Mouse (Mus musculus): Measurements from ENCODE around the gene Sik2.
A peak's percentile ranks its signal among the peaks of the same experiment; 100 is the strongest.

Sik2 gene

GRCm38 (mm10) chr9:50905321-50905720 is 103.6 kb downstream of the Sik2 start:
- no peak for DNase-seq

DNA sequence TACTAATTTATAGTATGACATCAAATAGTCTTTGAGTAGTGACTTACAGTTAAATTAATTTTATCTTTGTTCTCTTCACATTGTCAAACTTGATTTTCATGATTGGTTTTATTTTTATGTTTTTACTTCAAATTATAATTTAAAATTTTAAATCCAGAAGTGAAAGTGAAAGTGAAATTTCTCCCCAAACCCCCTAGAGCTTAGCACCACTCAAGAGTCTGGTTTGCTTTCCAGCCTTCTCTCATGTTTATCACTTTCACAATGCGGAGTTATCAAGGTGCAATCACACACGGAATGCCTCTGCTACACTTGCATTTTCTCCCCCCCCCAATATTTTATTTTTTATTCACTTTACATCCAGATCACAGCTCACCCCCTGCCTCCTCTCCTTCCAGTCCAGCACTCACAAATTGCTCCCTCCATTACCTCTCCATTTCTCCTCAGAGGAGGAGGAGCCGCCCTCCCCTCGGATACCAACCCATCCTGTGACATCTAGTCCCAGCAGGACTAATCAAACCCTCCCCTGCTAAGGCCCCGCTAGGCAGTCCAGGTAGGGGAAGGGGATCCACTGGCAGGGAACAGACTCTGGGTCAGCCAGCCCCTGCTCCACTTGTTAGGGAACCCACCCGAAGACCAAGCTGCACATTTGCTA is 104.6 kb downstream of the Sik2 start:
- no peak for DNase-seq

GRCm38 (mm10) chr9:50900026-50900920 is 108.6 kb downstream of the Sik2 start:
- no peak for DNase-seq

GRCm38 (mm10) chr9:50893665-50894064 is 115.2 kb downstream of the Sik2 start:
- peak; percentile 94 to 97 for DNase-seq

DNA sequence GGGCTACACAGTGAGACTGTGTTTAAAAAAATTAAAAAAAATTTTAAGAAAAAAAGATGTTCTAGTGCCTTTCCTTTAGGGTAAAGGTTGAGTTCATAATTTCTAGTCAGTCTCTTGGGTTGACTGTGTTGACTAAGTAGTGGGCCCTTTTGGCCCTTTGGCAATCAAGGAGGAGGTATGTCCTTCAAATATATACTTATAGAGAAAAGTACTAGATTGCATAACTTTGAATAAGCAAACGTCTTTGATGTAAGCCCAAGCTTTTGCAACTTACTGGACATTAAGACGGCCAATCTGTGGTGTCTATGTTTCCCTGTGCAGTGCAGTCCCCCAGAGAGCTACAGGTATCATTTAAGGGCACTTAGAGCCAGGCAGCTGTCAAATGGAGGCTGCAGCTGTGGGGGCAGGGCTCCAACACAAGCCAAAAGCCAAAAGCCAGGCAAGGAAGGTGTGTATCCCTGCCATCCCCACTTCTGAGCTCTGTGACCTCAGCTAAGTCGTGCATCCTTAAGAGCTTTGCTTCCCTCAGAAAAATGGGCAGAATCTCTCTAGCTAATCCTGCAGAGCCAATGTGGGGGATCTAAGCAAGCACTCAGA is 118.3 kb downstream of the Sik2 start:
- no peak for DNase-seq

DNA sequence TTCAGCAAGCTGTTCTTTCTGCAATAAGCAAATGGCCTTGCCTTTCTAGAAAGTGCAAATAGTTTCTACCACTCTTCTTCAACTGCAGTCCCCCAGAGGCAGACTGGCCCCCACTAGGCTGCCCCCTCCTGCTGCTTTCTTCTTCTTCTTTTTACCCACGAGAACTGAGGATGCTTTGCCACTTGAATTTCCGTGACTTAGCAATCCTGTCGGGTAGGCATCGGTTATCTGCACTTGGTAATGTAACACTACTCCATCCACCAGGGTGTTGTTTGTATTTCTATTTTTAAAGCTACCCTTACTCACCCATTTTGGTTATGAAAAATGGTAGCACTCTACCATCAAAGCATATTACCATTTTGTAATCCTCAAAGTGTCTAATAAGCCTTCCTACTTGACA is 118.9 kb downstream of the Sik2 start:
- DNase-seq, result no peak

DNA sequence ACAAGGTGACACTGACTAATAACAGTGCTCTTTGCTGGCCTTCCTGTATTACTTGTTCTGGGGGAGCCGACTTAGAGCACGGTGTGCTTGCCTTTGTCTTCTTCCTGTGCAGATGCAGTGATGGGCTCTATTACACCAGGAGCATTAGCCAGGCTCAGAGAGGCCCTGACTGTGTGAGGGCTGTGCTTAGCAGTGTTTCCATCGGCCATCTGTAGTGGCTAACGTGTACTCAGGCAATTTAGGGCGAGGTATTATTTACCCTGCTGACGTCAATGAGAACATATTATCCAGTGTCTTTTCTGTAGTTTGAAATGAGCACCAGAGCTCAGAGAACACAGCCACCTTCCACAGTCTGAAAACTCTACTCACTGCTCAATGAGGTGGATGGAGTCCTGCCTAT is 119.7 kb downstream of the Sik2 start:
- DNase-seq, result no peak

- no peak for DNase-seq
Measured at GRCm38 (mm10) chr9:50887351-50887750, 121.5 kb downstream of the Sik2 start.

DNA sequence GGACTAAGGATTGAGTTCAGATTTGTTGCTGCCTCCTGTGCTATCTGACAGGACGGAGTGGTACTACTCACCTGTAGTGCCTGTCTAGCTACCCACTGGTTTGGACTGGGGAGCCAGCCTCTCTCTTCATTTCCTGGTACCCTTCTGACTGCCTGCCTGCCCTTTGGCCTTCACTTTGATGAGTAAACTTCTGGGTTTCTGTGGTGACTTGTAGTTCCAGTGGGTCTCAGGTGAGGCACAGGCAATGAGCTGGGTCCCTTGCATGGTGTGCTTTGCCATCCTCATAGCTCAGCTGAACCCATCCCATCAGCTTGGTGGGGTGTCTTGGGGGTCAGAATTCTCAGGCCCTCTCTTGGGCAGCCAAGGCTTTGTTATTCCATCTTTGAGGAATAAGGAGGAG is 122.0 kb downstream of the Sik2 start:
- no peak for DNase-seq

DNA sequence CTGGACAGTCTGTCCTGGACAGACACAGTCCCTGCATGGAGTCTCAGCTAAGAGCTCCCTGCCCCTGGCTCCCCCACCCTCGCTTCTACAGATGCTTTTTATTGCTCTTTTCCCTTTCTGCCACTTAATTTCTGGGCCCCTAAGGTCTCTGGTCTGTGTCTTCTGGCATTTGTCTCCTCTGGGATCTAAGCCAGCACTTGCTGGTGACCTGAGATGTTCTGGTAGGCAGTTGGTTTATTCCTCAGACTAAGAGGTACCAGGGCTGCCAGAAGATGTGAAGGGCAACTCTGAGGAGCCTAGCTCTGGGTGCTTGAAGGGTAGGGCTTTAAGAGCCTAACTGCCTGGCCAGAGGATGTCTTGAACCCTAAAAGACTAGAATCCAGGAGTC is 123.3 kb downstream of the Sik2 start:
- peak; percentile 52 to 54 for DNase-seq

DNA sequence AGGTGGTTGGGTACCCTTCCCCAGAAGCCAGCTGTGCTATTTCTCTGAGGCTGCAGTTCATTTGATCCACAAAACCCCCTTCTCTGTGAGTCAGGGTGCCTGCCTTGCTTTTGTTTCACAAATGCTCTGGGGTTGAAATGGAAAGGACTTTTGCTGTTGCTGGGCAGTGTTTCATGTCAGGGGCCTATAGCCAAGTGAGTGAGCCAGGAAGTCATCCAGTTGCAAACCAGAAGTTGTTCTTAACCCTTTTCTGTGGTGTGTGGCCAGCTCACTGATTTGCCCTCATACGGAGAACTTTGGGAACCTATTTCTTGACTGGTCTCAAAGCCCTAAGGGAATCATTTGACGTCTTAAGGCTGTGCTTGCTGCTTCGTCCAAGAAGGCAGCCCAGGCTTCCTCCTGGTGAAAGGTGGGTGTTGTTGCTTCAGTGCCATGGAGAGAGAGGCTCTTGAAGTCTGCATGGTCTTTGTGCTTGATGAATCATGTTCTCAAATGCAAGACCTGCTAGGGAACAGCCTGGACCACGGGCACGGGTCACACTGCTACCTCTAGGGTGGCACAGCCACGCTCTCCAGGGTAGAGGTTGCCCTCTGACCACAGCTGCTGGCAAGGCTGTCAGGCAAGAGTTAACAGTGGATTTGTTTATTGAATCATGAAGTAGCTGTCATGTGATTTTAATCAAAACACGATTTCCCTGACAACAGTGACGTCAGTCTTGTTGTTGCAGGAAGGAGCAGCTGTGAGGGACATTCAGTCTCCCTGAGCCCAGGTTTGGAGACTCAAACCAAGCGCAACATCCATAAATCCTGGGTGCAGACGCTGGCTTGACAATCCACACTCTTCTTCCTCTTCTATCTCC is 123.9 kb downstream of the Sik2 start:
- no peak for DNase-seq

GRCm38 (mm10) chr9:50884093-50884492 is 124.8 kb downstream of the Sik2 start:
- DNase-seq, result peak in 1 of 2 experiments; percentile 15

DNA sequence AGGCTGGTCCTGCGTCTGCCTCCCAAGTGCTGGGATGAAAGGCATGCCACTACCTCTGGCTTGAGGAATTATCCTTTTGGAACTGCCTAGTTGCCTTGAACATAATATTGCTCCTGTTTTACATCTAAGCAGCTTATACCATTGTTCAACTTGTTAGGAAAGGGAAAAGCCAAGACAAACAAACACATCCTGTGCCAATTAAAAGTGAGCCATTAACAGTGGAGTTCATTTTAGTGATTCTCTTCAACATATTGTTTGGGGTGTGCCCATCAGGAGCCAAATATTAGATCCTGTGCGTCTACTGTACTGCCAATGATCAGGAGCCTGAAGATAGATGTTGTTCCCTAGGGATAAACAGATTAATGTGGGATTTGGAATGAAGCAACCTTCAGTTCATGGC is 126.7 kb downstream of the Sik2 start:
- DNase-seq, result no peak

GRCm38 (mm10) chr9:50877431-50877830 is 131.4 kb downstream of the Sik2 start:
- no peak for DNase-seq

- DNase-seq, result peak in 1 of 2 experiments; percentile 22
Measured at GRCm38 (mm10) chr9:50876287-50876686, 132.6 kb downstream of the Sik2 start.

- no peak for DNase-seq
Measured at GRCm38 (mm10) chr9:50875470-50875869, 133.4 kb downstream of the Sik2 start.

GRCm38 (mm10) chr9:50874031-50874430 is 134.8 kb downstream of the Sik2 start:
- DNase-seq, result peak in 1 of 2 experiments; percentile 25

DNA sequence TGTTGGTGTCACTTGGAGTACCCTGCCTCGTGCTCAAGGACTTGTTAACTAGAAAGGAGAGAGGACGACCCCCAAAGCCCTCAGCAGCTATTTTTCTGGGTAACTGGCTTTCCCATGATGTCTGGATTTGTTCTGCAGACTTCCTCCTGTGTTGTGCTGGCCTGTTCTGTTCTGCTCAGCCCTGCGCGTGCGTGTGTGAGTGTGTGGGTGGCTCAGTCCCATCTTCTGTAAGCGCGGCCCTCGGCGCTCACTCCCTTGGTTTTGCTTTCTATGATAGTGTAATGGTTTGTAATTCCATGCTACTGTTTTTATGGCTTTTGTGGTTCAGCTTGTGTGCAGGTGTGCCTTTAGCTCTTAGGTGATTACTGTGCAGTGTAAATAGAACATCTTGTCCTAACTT is 135.7 kb downstream of the Sik2 start:
- no peak for DNase-seq

- peak; percentile 75 to 88 for DNase-seq
Measured at GRCm38 (mm10) chr9:50868182-50868581, 140.7 kb downstream of the Sik2 start.

- DNase-seq, result peak; percentile 34 to 49
Measured at GRCm38 (mm10) chr9:50867015-50867414, 141.9 kb downstream of the Sik2 start.

- DNase-seq, result peak in 1 of 2 experiments; percentile 7
Measured at GRCm38 (mm10) chr9:50865803-50866202, 143.1 kb downstream of the Sik2 start.

DNA sequence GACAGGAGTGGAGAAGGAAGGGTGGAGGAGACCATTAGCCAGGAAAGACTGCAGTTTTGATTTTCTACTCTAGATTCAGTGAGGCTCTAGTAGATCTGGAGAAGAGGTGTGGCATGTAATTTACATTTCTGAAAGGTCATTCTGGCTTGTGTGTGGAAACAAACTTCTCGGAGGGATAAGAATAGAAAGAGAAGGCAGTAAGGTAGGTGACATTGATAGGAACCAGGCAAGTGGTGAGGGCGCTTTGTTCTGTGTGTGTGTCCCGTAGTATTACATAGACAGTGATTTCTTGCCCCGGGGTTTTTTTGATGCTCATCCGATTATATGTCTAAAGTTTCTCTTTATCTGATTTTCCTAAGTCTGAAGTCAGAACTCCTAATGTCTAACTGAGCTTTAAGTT is 144.0 kb downstream of the Sik2 start:
- DNase-seq, result no peak

DNA sequence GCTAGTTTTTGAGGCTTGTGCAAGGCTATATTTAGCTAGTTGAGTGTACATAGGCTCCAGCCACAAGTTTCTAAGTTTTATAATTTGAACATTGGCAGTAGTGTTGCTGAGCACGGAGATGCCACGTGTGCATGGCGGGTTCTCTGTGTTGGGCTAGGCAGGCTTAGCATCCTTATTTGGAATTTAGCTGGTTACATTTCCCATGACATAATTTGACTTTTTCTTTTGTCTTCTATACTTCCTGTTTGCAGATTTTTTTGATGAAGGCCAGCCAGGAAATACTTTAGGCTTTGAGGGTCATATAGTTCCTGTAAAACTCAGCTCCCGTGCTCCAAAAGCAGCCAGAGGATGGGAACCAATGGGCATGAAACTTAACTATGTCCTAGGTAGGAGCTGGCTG is 145.0 kb downstream of the Sik2 start:
- DNase-seq, result no peak

Data from cerebellum, adult 18-20 months (tissue).